Mouse (Mus musculus): ENCODE results near the gene Mapk13.

The Mapk13 gene

GRCm38 (mm10) chr17:28775161-28775560 is 6.1 kb downstream of the Mapk13 start:
- DNase-seq (ENCODE audit: low spot score in 2 of 2): no peak

- DNase-seq (ENCODE audit: low spot score in 2 of 2): no peak
These were observed 7.7 kb downstream of the Mapk13 start for GRCm38 (mm10) chr17:28776817-28777216.

GRCm38 (mm10) chr17:28777231-28778005 is 8.3 kb downstream of the Mapk13 start:
- no peak for DNase-seq (ENCODE audit: low spot score in 2 of 2)

- DNase-seq (ENCODE audit: low spot score in 2 of 2): no peak
These were observed 10.6 kb downstream of the Mapk13 start for GRCm38 (mm10) chr17:28779735-28780134.

DNA sequence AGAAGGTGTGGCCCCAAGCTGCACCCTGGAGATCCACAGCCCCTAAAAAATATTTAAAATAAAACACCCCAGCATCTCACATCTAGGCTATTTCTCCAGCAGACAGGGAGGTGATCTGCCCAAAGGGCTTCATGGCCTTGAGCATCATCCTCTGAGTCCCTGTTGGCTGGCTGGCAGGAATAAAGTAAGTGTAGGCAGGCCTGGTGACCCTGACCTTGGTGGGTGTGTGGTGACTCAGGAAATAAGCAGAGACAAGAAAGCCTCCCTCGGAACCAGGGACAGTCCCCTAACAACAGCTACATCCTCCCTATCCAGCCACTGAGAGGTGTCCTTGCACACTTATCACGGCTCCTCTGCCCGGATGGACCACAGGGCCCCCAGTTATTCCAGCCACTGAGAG is 11.7 kb downstream of the Mapk13 start:
- DNase-seq (ENCODE audit: low spot score in 2 of 2): no peak

DNA sequence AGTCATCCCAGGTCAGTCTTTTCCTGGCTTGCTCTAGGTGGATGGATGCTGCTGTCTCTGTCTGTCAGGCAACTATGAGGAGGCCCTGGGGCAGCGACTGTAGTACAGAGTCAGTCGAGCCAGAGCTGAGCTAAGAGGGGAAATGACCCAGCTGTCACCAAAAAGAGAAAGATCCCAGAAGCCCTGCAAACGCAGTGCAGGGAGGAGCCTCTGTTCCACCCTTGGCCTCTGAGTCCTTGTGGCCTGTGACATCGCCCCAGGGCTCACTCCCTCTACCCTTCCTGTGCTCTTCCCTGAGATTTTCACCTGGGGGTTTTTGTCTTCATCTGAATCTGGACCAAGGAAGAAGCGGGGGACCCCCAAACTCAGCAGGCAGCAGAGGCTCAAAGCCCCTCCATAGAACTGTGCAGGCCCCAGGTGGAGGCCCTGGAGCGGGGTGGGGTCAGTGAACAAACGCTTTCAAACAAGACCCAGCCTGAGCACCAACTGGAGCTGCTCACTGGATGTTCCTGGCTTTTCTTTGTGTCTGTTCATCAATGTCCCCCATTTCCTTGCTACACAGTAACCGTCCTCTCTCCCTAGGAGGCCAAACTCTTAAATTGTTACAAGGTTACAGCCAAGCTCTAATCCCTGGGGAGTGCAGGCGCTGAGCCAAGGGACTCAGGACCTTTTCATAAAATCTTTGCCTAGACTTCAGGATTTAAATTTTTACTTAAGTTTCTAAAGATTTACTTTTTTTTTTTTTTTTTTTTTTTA is 12.4 kb downstream of the Mapk13 start:
- no peak for DNase-seq (ENCODE audit: low spot score in 2 of 2)

GRCm38 (mm10) chr17:28785036-28785435 is 15.9 kb downstream of the Mapk13 start:
- DNase-seq (ENCODE audit: low spot score in 2 of 2): no peak

DNA sequence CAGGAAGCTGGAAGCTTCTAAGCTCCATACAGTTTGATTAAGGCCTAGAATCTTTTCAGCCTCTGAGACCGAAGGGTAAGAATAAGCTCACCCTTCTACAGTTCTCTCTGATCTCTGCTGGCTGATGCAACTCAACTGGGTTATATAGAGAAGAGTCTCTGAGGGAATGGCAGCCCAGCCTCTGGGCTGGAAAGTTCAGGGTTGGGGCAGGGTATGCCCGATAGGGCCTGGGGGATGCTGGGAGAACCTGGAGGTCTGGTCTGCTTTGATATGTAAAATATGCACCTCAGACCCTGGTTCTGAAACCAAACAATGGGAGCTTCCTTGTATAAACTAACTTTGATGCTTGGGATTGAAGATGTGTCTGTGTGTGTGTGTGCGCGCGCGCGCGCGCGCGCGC is 18.4 kb downstream of the Mapk13 start:
- DNase-seq (ENCODE audit: low spot score in 2 of 2): no peak

DNA sequence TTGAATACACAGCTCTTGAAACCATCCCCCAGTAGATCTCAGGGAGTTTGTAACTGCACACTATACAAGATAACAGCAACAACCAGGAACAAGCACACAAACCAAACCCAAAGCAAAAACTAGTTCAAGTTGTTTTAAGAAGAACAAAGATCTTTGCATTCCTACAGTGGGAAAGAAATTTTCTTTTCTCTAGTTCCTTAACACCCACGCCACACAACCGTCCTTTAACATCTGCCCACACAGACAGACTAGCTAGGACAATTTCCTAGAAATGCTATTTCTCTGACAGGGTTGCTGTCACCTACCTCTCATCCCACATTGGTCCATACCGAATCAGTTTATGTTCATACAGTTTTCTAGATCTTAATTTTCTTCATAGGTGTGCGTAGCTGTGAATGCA is 27.9 kb downstream of the Mapk13 start:
- peak in 1 of 2 experiments; percentile 17 for DNase-seq (ENCODE audit: low spot score in 2 of 2)

GRCm38 (mm10) chr17:28799291-28800160 is 30.4 kb downstream of the Mapk13 start:
- no peak for DNase-seq (ENCODE audit: low spot score in 2 of 2)

GRCm38 (mm10) chr17:28800281-28800670 is 31.2 kb downstream of the Mapk13 start:
- DNase-seq (ENCODE audit: low spot score in 2 of 2): no peak

DNA sequence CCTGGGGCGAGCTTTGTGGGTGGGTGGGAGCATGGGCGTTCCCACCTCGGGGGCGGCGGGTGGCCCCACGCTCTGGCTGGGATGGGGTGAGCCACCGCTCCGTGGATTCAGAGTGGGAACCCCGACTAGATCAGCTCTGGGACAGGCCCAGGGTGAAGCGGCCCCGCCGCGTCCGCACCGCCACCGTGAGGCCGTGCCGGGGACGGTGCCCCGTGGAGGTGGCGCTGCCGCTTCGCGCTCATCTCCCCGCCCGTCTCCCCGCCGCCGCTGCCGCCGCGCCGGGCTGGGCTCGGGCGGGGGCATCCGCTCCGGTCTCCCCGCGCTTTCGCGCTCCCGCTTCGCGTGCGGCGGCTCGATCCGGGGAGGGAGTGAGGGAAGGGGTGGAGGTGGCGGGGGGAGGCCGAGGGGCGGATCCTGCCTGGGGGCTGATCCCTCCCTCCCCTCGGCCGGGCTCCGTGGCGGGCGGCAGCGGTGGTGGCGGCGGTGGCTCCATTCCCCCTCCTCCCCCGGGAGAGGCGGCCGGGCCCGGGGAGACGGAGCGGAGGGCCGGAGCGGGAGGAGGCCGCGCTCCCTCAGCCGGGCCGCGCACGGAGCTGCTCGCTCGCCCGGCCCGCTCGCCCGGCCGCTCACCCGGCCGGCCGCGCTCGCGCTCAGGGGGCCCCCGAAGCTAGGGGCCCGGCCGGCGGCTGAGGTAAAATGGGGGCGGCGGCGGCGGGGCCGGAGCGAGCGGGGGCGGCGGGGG is 31.7 kb downstream of the Mapk13 start, which contains the start of gene Brpf3:
Brpf3 (plus strand) TSS at position 420 of the 742 bp plus-strand sequence.
- peak; percentile 54 to 63 for DNase-seq (ENCODE audit: low spot score in 2 of 2)

DNA sequence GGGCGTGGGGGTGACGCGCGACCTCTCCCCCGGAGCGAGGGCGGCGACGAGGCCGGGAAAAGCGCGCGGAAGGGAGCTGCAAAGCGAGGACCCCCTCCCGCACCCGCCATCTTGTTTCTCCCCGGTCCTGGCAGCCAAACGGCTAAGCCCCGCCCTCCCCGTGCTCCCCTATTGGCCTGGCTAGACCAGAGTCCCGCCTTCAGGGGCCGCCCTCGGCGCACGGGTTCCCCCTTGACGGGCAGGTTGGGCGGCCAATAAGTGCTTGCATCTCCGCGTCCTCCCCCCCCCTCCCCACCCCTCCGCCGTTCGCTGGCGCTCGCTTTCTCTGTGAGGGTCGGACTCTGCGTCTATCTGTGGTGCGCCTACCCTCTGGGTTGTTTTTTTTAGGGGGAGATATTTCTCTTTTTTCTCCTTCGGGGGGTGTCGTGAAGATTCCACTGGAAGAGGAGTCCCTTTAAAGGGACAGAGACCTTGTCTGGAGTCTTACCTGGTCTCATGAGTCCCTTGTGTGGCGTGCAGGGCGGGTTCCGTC is 32.4 kb downstream of the Mapk13 start:
- DNase-seq (ENCODE audit: low spot score in 2 of 2): peak; percentile 97 to 98

GRCm38 (mm10) chr17:28802006-28802481 is 32.9 kb downstream of the Mapk13 start:
- no peak for DNase-seq (ENCODE audit: low spot score in 2 of 2)

GRCm38 (mm10) chr17:28803316-28803715 is 34.2 kb downstream of the Mapk13 start:
- DNase-seq (ENCODE audit: low spot score in 2 of 2): no peak

DNA sequence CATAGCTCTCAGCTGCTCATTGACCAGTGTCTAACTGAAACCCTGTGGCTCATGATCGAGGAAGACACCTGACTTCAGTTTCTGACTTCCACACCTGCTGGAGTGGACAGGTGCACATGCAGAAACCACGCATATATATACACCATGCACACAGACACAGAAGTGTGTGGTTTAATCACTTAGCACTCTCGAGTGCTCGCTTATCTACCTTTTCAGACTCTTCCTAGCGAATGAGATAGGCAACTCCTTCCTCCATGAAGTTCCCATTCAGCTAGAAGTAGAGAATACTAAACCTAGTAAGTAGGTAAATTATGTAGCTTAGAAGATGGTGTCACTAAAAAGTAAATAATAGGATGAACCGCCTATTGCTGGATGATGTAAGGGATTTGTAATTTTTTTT is 35.9 kb downstream of the Mapk13 start:
- DNase-seq (ENCODE audit: low spot score in 2 of 2): no peak

GRCm38 (mm10) chr17:28806770-28807169 is 37.7 kb downstream of the Mapk13 start:
- DNase-seq (ENCODE audit: low spot score in 2 of 2): no peak

DNA sequence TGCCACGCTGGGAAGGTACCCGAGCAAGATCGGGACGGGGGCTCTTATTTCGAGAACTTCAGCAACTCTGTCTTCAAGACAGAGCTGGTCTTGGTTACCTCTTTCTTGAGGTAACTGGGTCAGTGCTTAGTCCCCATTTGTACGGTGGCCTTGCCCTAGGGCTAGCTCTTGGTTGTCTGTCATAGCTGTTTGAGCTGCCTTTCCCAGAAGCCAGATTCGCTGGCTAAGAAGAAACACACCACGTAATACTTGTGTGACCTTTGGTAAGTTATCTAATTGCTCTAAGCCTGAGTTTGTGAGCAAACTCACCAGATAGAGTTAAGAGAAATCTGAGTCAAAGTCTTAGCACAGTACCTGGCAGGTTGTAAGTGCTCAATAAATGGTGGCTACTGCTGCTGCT is 39.6 kb downstream of the Mapk13 start:
- DNase-seq (ENCODE audit: low spot score in 2 of 2): no peak

- no peak for DNase-seq (ENCODE audit: low spot score in 2 of 2)
These were observed 40.2 kb downstream of the Mapk13 start for GRCm38 (mm10) chr17:28809175-28809831.

DNA sequence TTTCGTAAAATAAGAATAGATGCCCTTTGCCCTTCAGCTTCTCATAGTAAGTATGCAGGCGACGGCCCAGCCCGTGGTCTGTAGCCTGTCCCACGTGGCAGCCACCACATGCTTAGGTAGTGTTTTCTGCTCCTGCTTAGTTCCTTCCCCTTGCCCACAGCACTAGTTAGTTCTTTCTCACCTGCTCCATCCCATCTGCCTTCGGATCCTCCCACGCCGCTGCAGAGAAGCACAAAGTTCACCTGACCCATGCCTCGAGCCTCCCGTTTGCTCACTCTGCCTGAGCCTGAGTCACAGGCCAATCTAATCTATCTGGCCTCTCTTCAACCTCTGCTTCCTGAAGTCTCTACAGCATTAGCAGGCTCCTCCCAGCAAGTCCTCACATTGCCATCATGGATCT is 43.2 kb downstream of the Mapk13 start:
- DNase-seq (ENCODE audit: low spot score in 2 of 2): no peak
